Comparison of ENCODE assay signal across 8 mouse cellular contexts in the genomic region with DNA sequence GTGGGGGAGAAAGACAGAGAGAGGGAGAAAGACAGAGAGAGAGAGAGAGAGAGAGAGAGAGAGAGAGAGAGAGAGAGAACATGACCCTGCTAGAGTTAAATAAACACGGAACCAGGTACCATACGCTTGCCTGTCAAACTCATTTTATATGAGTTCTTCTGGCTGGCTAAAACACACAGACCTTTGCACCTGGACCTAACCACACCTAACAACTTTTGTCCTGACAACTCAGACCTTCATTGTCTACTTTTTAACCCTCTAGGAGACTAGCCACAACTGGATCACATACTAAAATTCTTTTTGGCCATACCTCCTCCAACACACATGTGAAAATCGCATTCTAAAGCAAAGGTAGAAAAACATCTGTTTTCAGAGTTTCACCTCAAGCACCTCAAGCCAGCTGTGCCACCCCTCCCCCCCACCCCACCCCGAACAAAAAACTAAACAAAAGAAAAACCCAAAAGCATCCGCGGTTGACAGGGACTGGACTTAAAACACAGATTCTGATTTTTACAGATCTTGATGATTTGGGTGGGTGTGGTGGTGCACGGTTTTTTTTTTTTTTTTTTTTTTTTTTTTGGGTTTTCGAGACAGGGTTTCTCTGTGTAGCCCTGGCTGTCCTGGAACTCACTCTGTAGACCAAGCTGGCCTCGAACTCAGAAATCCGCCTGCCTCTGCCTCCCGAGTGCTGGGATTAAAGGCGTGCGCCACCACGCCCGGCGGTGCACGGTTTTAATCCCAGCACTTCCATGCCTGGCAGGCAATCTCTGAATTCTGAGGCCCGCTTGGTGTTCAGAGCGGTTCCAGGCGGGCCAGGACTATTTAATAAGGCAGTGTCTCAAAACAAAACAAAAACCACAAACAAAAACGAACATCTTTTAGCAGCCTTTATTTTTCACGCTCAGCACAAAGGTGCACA. TPM values are rescaled to one million over a fixed set of nuclear protein-coding genes. Genes with fewer than 3 reads are reported as not detected.
DNase-seq lines count a peak whose midpoint lies in the region; ATAC-seq and TF ChIP-seq lines count a peak whose summit lies in the region.

No protein-coding gene starts in this region.

- H3K27ac ChIP-seq in heart, embryonic 14.5 days (replicated peaks in 1 of 2; ENCODE audit: control insufficient read depth in 1 of 2, insufficient read depth in 1 of 2, low read depth in 2 of 2, low read length in 2 of 2), result peak overlapping the region; percentile 94 to 97
- no peak overlapping the region for H3K27ac ChIP-seq in ES-E14 (ENCODE audit: insufficient read depth, low read depth, low read length, poor library complexity, severe bottlenecking)

- no peak for DNase-seq in heart, postnatal 10 days
- DNase-seq in ES-E14 (ENCODE audit: low read depth, low spot score), result no peak
- peak; percentile 20 for DNase-seq in forelimb bud, embryonic 11.5 days (ENCODE audit: low read depth, low spot score)
- no peak for DNase-seq in thymus, postnatal 25 days
- DNase-seq in adrenal gland, postnatal 36 days, result no peak
- no peak for DNase-seq in gastrocnemius, postnatal 14 days

- H3K9me3 ChIP-seq in heart, embryonic 14.5 days (ENCODE audit: control insufficient read depth, low read length), result no peaks in the 10 kb centered on the region
- no peaks in the 10 kb centered on the region for H3K9me3 ChIP-seq in ES-E14 (ENCODE audit: control insufficient read depth, insufficient read depth, low read depth, low read length)

- H3K4me3 ChIP-seq in heart, embryonic 14.5 days (ENCODE audit: control insufficient read depth in 1 of 2, insufficient read depth in 1 of 2, low read depth in 1 of 2, low read length in 2 of 2), result peak overlapping the region; percentile 66 to 83
- peak overlapping the region; percentile 75 to 82 for H3K4me3 ChIP-seq in ES-E14 (ENCODE audit: insufficient read depth in 1 of 2, low read depth in 1 of 2, low read length in 2 of 2, poor library complexity in 1 of 2, severe bottlenecking in 1 of 2)

- in situ Hi-C loops in ES-E14 (cut with MboI; ENCODE audit: low sequenced_read_pairs in 2 of 2, unreplicated experiment in 2 of 2), result no loop called here

- 0 out of 2 replicates have a peak, but pooled peaks have one; percentile 10 for ATAC-seq in heart, embryonic 14.5 days (ENCODE audit: insufficient number of reproducible peaks, insufficient read depth, low FRiP score, low read depth)
- peak; percentile 18; the same call in 1 of the 2 replicates for ATAC-seq in megakaryocyte, adult 5-6 weeks (ENCODE audit: poor library complexity, severe bottlenecking)

- peak overlapping the region; percentile 90 for H3K9ac ChIP-seq in heart, embryonic 14.5 days (ENCODE audit: low read length)
- peak overlapping the region; percentile 54 for H3K9ac ChIP-seq in ES-E14 (ENCODE audit: insufficient read depth, low read depth, low read length, poor library complexity, severe bottlenecking)

- peaks cover 0 to 18% of the 10 kb centered on the region in 2 experiments; a peak in 2 of 4 replicates for H3K4me1 ChIP-seq in heart, embryonic 14.5 days (ENCODE audit: control insufficient read depth in 2 of 2, insufficient read depth in 2 of 2, low read length in 2 of 2)
- H3K4me1 ChIP-seq in ES-E14 (ENCODE audit: control insufficient read depth in 2 of 2, insufficient read depth in 2 of 2, low read length in 2 of 2, poor library complexity in 1 of 2), result peaks cover 0 to 5% of the 10 kb centered on the region in 2 experiments; a peak in 1 of 4 replicates

- H3K27me3 ChIP-seq in heart, embryonic 14.5 days (ENCODE audit: control insufficient read depth, insufficient read depth, low read length), result no peaks in the 10 kb centered on the region

- WGBS in heart, embryonic 14.5 days, result 18% methylated on average over 19 of the region's 22 CpGs

- H3K4me2 ChIP-seq in heart, embryonic 14.5 days (ENCODE audit: low read length), result peak overlapping the region; percentile 78

- intact Hi-C loops in heart, postnatal 10 days (cut with DNase I), result no loop called here
- intact Hi-C loops in gastrocnemius, postnatal 14 days (cut with DNase I; ENCODE audit: low total_unique reads), result no loop called here

- H3K36me3 ChIP-seq in heart, embryonic 14.5 days (ENCODE audit: control insufficient read depth, insufficient read depth, low read length), result peaks cover 13% of the 10 kb centered on the region
- no peaks in the 10 kb centered on the region for H3K36me3 ChIP-seq in ES-E14 (ENCODE audit: control insufficient read depth, insufficient read depth, low read length, poor library complexity, severe bottlenecking)

TF ChIP-seq in ES-E14, 5 proteins besides CTCF, POLR2A, EP300 and RAD21:
- TF ChIP-seq CHD2 (IDR thresholded peaks at IDR 0.05; ENCODE audit: low read depth, low read length), result no peak
- peak; percentile 76 for TF ChIP-seq ZNF384 (IDR thresholded peaks at IDR 0.05; ENCODE audit: low read depth, low read length)
- TF ChIP-seq HCFC1 (IDR thresholded peaks at IDR 0.05; ENCODE audit: borderline replicate concordance, insufficient read depth, low read length), result no peak

RNA-seq across cellular contexts. Expression of gene Rnf103, which starts 0.7 kb away (rescaled TPM):
- polyA plus RNA-seq in heart, embryonic 14.5 days (2014; fragmentation: Nextera tagmentation; extraction: Ambion mirVana), result 18.9 and 21.7 TPM in 2 replicates
- 10 to 100 TPM; 30.1 to 32.7 TPM for total RNA-seq in heart, postnatal 10 days (2021)
- total RNA-seq in ES-E14 (2012; rRNA removed), result 4.7 and 7.3 TPM in 2 replicates
- 14.6 and 17.5 TPM in 2 replicates for total RNA-seq in megakaryocyte, adult 5-6 weeks (2015)
- 16.4 and 18.5 TPM in 2 replicates for total RNA-seq in megakaryocyte, adult 5-6 weeks (2017)
- 10 to 100 TPM; 37.1 to 37.6 TPM for total RNA-seq in adrenal gland, postnatal 36 days (2021)
- total RNA-seq in gastrocnemius, postnatal 14 days (2021), result 10 to 100 TPM; 18.2 to 19.1 TPM

RNA-seq across cellular contexts. Expression of gene Chmp3, which starts 50.6 kb away (rescaled TPM):
- 65.6 and 67.3 TPM in 2 replicates for polyA plus RNA-seq in heart, embryonic 14.5 days (2014; fragmentation: Nextera tagmentation; extraction: Ambion mirVana)
- 10 to 100 TPM; 62.8 to 67.7 TPM for total RNA-seq in heart, postnatal 10 days (2021)
- 42.6 and 55.8 TPM in 2 replicates for total RNA-seq in ES-E14 (2012; rRNA removed)
- 45.7 and 54.8 TPM in 2 replicates for total RNA-seq in megakaryocyte, adult 5-6 weeks (2015)
- 172 and 215 TPM in 2 replicates for total RNA-seq in megakaryocyte, adult 5-6 weeks (2017)
- 100 to 1,000 TPM; 121 to 126 TPM for total RNA-seq in adrenal gland, postnatal 36 days (2021)
- total RNA-seq in gastrocnemius, postnatal 14 days (2021), result 10 to 100 TPM; 39.4 to 40.6 TPM

RNA-seq across cellular contexts. Expression of gene Rmnd5a, which starts 52.6 kb away (rescaled TPM):
- 7.4 and 8.6 TPM in 2 replicates for polyA plus RNA-seq in heart, embryonic 14.5 days (2014; fragmentation: Nextera tagmentation; extraction: Ambion mirVana)
- 10 to 100 TPM; 58.0 to 64.8 TPM for total RNA-seq in heart, postnatal 10 days (2021)
- total RNA-seq in ES-E14 (2012; rRNA removed), result 44.6 and 52.3 TPM in 2 replicates
- total RNA-seq in megakaryocyte, adult 5-6 weeks (2015), result 40.7 and 40.9 TPM in 2 replicates
- total RNA-seq in megakaryocyte, adult 5-6 weeks (2017), result 49.8 and 52.5 TPM in 2 replicates
- total RNA-seq in adrenal gland, postnatal 36 days (2021), result 10 to 100 TPM; 75.6 to 93.1 TPM
- total RNA-seq in gastrocnemius, postnatal 14 days (2021), result 10 to 100 TPM; 58.8 to 64.5 TPM
